Mouse (Mus musculus) G1E (cell line): Measurements from ENCODE around the gene Clec10a. TPM values are rescaled to one million over a fixed set of nuclear protein-coding genes. Genes with fewer than 3 reads are reported as not detected.

Experiments used
- ATAC-seq: 2 replicates; pipeline ENCODE4 v1.8.0; 2016; ENCODE audit warnings: mild to moderate bottlenecking; ENCODE audit not compliant: insufficient number of reproducible peaks, poor library complexity, low FRiP score, severe bottlenecking; ENCODE audit errors: extremely low read depth
- DNase-seq: peaks from one replicate; pipeline ENCODE4 v3.0.0; 2012; ENCODE audit warnings: low spot score
- H3K27me3 ChIP-seq: 2 replicates; pipeline ENCODE4 v1.6.1; 2012; ENCODE audit warnings: mild to moderate bottlenecking, low read length, inconsistent platforms; ENCODE audit not compliant: insufficient read depth
- H3K36me3 ChIP-seq: replicated peaks from 2 replicates; pipeline ENCODE3; 2012; ENCODE audit warnings: mild to moderate bottlenecking, inconsistent platforms
- H3K4me1 ChIP-seq: 2 replicates; pipeline ENCODE4 v1.6.1; 2012; ENCODE audit warnings: low read depth, low read length, inconsistent platforms, mixed read lengths; ENCODE audit not compliant: insufficient read depth
- H3K4me3 ChIP-seq: 2 replicates; pipeline ENCODE4 v1.5.1; 2012; ENCODE audit warnings: low read depth, mild to moderate bottlenecking, inconsistent platforms, low read length, moderate library complexity, mixed read lengths
- H3K9me3 ChIP-seq: replicated peaks from 2 replicates; pipeline ENCODE4 v1.6.1; 2012; ENCODE audit warnings: inconsistent platforms
- CTCF ChIP-seq: IDR thresholded peaks from 2 replicates; pipeline ENCODE4 v1.5.1; 2012; ENCODE audit warnings: low read depth, low read length, inconsistent platforms, mixed read lengths
- GATA1 ChIP-seq: IDR thresholded peaks from 2 replicates; pipeline ENCODE4 v1.6.1; 2012; ENCODE audit warnings: borderline replicate concordance, low read length, inconsistent platforms, mixed read lengths
- GATA2 ChIP-seq: IDR thresholded peaks from 2 replicates; pipeline ENCODE4 v1.6.1; 2012; ENCODE audit warnings: low read depth, low read length, inconsistent platforms, borderline replicate concordance
- POLR2AphosphoS5 ChIP-seq: IDR thresholded peaks from 2 replicates; pipeline ENCODE4 v1.6.1; 2012; ENCODE audit warnings: low read depth, low read length, inconsistent platforms; ENCODE audit not compliant: insufficient replicate concordance
- TAL1 ChIP-seq: conservative IDR thresholded peaks from 2 replicates; pipeline ENCODE4 v1.6.1; 2012; ENCODE audit warnings: low read depth, low read length, inconsistent platforms, mixed read lengths
- polyA plus RNA-seq: library from polyadenylated mRNA; stranded (reverse); fragments of >175 nt; gene quantifications from 2 replicates; pipeline ENCODE4 v1.2.3, GENCODE M21; 2012
- total RNA-seq, 2 experiments: library from RNA; stranded (forward) in 1 of 2; stranded (reverse) in 1 of 2; fragments of 200-1000 nt in 1 of 2; fragments of >200 nt in 1 of 2; fragmentation: Nextera tagmentation in 1 of 2; gene quantifications; 2 replicates each; pipeline ENCODE4 v1.2.3; 2014 to 2017

Clec10a gene
- total and polyA plus RNA-seq, 3 experiments: 5.1 to 89.8 (median 26.3) TPM

DNA sequence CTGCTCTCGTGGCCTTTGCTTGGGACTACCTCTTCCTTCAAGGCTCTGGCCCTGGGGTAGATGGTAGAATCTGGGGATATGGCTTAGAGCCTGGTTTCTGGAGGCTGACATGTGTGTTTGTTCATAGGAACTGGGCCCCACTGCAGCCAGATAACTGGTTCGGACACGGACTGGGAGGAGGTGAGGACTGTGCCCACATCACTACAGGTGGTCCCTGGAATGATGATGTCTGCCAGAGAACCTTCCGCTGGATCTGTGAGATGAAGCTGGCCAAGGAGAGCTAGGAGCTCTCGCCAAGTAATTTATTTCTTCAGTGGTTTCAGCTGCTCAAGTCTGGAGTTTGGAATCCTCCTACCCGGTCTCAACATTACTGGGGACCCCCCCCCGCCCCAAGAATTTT lies 14.3 kb downstream of the Clec10a start:
- peaks cover 39% of the 10 kb centered on the region for H3K4me1 ChIP-seq
- 0 out of 2 replicates have a peak, but pooled peaks cover 3% of the 10 kb centered on the region for H3K9me3 ChIP-seq
- TF ChIP-seq GATA1 (no peak), GATA2 (no peak), CTCF (no peak), POLR2AphosphoS5 (no peak), TAL1 (no peak)
- ATAC-seq: no peak
- DNase-seq: no peak
- peaks cover 20% of the 10 kb centered on the region for H3K36me3 ChIP-seq
- no peak overlapping the region for H3K4me3 ChIP-seq
- H3K27me3 ChIP-seq: no peaks in the 10 kb centered on the region; the same call in 1 of the 2 replicates

DNA sequence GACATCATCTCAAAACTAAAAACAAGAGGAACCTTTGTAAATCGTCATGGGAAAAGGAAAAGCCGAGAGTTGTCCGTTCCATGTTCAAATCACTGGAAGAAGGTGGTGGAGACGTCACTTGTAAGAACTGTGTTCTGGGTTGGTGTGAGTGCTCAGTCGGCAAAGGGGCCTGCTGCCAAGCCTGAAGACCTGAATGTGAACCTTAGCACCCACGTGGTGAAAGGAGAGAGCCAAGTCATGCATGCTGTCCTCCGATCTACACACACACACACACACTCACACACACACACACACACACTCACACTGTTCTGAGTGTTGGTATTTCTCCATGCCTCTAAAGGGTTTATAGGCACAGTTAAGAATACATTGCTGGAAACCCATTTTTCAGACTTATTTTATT lies 15.2 kb downstream of the Clec10a start:
- H3K27me3 ChIP-seq: no peaks in the 10 kb centered on the region; the same call in 1 of the 2 replicates
- DNase-seq (no peak), ATAC-seq (no peak)
- peaks cover 30% of the 10 kb centered on the region for H3K4me1 ChIP-seq
- peaks cover 20% of the 10 kb centered on the region for H3K36me3 ChIP-seq
- no peak for TF ChIP-seq GATA2
- TF ChIP-seq GATA1: no peak
- TF ChIP-seq POLR2AphosphoS5: no peak
- TF ChIP-seq CTCF: no peak
- TF ChIP-seq TAL1: no peak
- H3K9me3 ChIP-seq: no peaks in the 10 kb centered on the region; the same call in 1 of the 2 replicates
- no peak overlapping the region for H3K4me3 ChIP-seq

DNA sequence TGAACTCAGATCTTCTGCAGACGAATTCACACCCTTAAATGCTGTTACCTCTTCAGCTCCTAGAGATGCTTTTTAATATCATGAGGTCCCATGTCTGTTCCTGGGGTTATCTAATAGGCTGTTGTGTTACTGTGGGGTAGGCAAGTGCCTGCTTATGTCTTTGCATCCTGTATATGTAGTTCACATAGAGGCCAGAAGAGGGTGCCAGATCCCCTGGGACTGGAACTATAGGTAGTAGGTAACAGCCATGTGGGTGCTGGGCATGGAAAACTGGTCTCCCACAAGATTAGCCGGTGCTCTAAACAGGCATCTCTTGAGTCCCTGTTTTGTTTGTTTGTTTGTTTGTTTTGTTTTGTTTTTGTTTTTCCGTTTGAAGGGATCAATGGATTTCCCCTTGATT lies 15.8 kb downstream of the Clec10a start:
- Histone ChIP-seq H3K36me3 (peaks cover 20% of the 10 kb centered on the region), H3K9me3 (no peaks in the 10 kb centered on the region; the same call in 1 of the 2 replicates), H3K4me3 (no peak overlapping the region), H3K4me1 (peaks cover 24% of the 10 kb centered on the region), H3K27me3 (no peaks in the 10 kb centered on the region; the same call in 1 of the 2 replicates)
- ATAC-seq (no peak), DNase-seq (peak; percentile 9)
- TF ChIP-seq TAL1 (no peak), POLR2AphosphoS5 (no peak), CTCF (peak; percentile 30; the same call in 1 of the 2 replicates)

DNA sequence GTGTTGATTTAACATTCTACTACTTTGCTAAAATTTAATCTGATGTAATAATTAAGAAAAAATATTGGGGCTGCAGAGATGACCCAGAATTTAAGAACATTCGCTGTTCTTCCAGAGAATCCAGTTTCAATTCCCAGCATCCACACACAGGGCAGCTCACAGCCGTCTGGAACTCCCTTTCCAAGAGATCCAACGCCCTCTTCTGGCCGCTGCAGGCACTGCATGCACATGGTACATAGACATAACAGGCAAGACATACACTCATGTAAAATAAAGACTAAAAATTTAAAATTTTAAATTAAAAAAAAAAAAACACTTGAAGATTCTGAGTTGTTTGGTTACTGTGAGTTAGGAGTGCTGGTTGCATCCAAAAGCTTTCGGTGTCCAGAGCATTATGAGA lies 16.3 kb downstream of the Clec10a start:
- Histone ChIP-seq H3K9me3 (no peaks in the 10 kb centered on the region; the same call in 1 of the 2 replicates), H3K27me3 (no peaks in the 10 kb centered on the region; the same call in 1 of the 2 replicates), H3K4me1 (peaks cover 21% of the 10 kb centered on the region), H3K4me3 (no peak overlapping the region), H3K36me3 (peaks cover 20% of the 10 kb centered on the region)
- DNase-seq (no peak), ATAC-seq (no peak)
- TF ChIP-seq GATA2 (no peak), CTCF (no peak), GATA1 (no peak), POLR2AphosphoS5 (no peak), TAL1 (no peak)

DNA sequence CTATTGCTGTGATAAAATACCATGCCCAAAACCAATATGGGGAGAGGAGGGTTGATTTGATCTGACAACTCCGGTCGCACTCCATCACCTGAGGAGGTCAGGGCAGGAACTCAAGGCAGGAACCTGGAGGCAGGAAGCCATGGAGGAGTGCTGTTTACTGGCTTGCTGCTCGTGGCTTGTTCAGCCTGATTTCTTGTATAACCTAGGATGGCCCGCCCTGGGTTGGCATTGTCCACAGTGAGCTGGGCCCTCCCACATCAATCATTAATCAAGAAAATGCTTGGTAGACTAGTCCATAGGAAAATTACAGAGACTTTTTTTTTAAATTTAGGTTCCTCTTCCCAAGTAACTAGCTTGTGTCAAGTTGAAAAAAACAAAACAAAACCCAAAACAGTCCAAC lies 18.5 kb downstream of the Clec10a start:
- DNase-seq: no peak
- peaks cover 2% of the 10 kb centered on the region for H3K9me3 ChIP-seq
- TF ChIP-seq POLR2AphosphoS5 (no peak), TAL1 (no peak), GATA2 (no peak), GATA1 (no peak), CTCF (no peak)
- no peak for ATAC-seq
- H3K4me3 ChIP-seq: no peak overlapping the region
- peaks cover 5% of the 10 kb centered on the region for H3K27me3 ChIP-seq
- H3K4me1 ChIP-seq: peaks cover 4% of the 10 kb centered on the region; the same call in 1 of the 2 replicates
- peaks cover 13% of the 10 kb centered on the region for H3K36me3 ChIP-seq

DNA sequence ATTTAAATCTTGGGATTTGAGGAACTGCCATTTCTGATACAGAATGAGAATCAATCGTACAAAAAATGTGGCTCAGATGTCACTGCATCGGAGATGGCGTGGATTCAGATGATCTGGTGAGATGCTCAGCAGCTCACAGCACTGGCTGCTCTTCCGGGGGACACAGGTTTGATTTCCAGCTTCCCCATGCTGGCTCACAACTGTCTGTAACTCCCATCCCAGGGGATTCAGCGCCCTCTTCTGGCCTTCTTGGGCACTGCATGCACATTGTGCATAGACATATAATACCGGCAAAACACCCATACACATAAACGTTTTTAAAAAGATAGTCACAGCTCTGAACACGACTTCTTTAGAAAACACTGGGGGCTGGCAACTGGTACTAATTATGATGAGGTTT lies 21.6 kb downstream of the Clec10a start:
- DNase-seq (no peak), ATAC-seq (no peak)
- TF ChIP-seq CTCF: peak; percentile 34; the same call in 1 of the 2 replicates
- TF ChIP-seq GATA2: no peak
- H3K4me3 ChIP-seq: no peak overlapping the region
- H3K27me3 ChIP-seq: peaks cover 19% of the 10 kb centered on the region
- no peaks in the 10 kb centered on the region for H3K36me3 ChIP-seq
- no peaks in the 10 kb centered on the region for H3K4me1 ChIP-seq
- peaks cover 2% of the 10 kb centered on the region for H3K9me3 ChIP-seq
